Mouse (Mus musculus) hindbrain, embryonic 16.5 days (tissue): ENCODE measurements around the gene Dap3. TPM values are rescaled to one million over a fixed set of nuclear protein-coding genes. Genes with fewer than 3 reads are reported as not detected.
"Not testable (repeated sequence)": the region's sequence is repeated elsewhere in the genome, so short reads cannot be mapped to it uniquely, and the experiment has no call there.

Experiments used
- ATAC-seq: fragments of 200-750 bp; cut with Nextera tagmentation; 2 replicates; pipeline ENCODE4 v1.8.0; 2017; ENCODE audit warnings: moderate TSS enrichment, moderate library complexity
- H3K27ac ChIP-seq: fragments of 300-500 bp; sonication (generic); 2 replicates; pipeline ENCODE4 v1.5.1; 2014; ENCODE audit warnings: low read depth, mild to moderate bottlenecking, control low read depth, low read length, moderate library complexity
- H3K27me3 ChIP-seq: fragments of 300-500 bp; sonication (generic); replicated peaks from 2 replicates; pipeline ENCODE4 v1.6.1; 2014; ENCODE audit warnings: low read length; ENCODE audit not compliant: control insufficient read depth, insufficient read depth
- H3K36me3 ChIP-seq: fragments of 300-500 bp; sonication (generic); 2 replicates; pipeline ENCODE4 v1.6.1; 2014; ENCODE audit warnings: mild to moderate bottlenecking, low read length, moderate library complexity, mixed read lengths; ENCODE audit not compliant: control insufficient read depth, insufficient read depth
- H3K4me1 ChIP-seq: fragments of 300-500 bp; sonication (generic); 2 replicates; pipeline ENCODE4 v1.6.1; 2014; ENCODE audit warnings: low read depth, low read length; ENCODE audit not compliant: control insufficient read depth, insufficient read depth
- H3K4me2 ChIP-seq: fragments of 300-500 bp; sonication (generic); 2 replicates; pipeline ENCODE4 v1.6.1; 2014; ENCODE audit warnings: mild to moderate bottlenecking, low read length, control low read depth, moderate library complexity
- H3K4me3 ChIP-seq: fragments of 300-500 bp; sonication (generic); 2 replicates; pipeline ENCODE4 v1.5.1; 2014; ENCODE audit warnings: mild to moderate bottlenecking, low read length, control low read depth, moderate library complexity
- H3K9ac ChIP-seq: fragments of 300-500 bp; sonication (generic); 2 replicates; pipeline ENCODE4 v1.6.1; 2014; ENCODE audit warnings: low read depth, mild to moderate bottlenecking, control low read depth, low read length, moderate library complexity
- H3K9me3 ChIP-seq: fragments of 300-500 bp; sonication (generic); 2 replicates; pipeline ENCODE4 v1.6.1; 2014; ENCODE audit warnings: mild to moderate bottlenecking, low read length, moderate library complexity; ENCODE audit not compliant: control insufficient read depth
- WGBS: fragments of 180-500 bp; shearing (Covaris S2); extraction: QIAGEN DNeasy Blood & Tissue Kit; methylation state at CpG from one replicate; pipeline ENCODE4 v1.1.7; 2014; 5-methylcytosine and 5-hydroxymethylcytosine counted together
- polyA plus RNA-seq: library from polyadenylated mRNA; unstranded; fragments of >200 nt; fragmentation: Nextera tagmentation; extraction: Ambion mirVana; gene quantifications from 2 replicates; pipeline ENCODE4 v1.2.1, GENCODE M21; 2015

The Dap3 gene
- polyA plus RNA-seq, 1 experiment from 2014 or later = 127 TPM

DNA sequence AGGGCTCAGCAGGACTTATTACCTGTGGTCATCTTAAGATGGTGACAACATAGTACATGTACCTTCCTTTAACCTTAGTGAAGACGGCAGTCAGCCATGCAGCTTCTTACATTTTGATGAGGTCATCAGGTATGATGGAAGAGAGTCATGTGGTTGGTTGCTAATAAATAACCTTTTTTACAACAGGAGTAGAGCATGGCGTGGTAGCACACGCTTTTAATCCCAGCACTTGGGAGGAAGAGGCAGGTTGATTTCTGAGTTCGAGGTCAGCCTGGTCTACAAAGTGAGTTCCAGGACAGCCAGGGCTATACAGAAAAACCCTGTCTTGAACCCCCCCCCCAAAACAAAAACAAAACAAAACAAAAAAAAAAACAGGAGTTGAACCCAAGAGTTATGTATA lies 68.4 kb downstream of the Dap3 start:
- WGBS = over 99% methylated on average over 4 of the region's 4 CpGs
- H3K4me2 ChIP-seq, ATAC-seq, H3K9ac ChIP-seq, H3K27ac ChIP-seq, H3K36me3 ChIP-seq, H3K4me3 ChIP-seq, H3K27me3 ChIP-seq, H3K4me1 ChIP-seq, H3K9me3 ChIP-seq: not testable (repeated sequence)

Other genes starting within 250 kb of the Dap3 start
- 72.2 and 72.6 TPM in 2 replicates for gene Rit1, start 234.3 kb downstream of the Dap3 start, polyA plus RNA-seq
- 249 and 257 TPM in 2 replicates for gene Syt11, start 176.0 kb downstream of the Dap3 start, polyA plus RNA-seq
- 11.2 and 12.1 TPM in 2 replicates for gene Gon4l, start 116.0 kb downstream of the Dap3 start, polyA plus RNA-seq
- gene Msto1, start 37.2 kb downstream of the Dap3 start, polyA plus RNA-seq = 53.9 and 55.3 TPM in 2 replicates
- gene Ash1l, start 559 bp downstream of the Dap3 start, polyA plus RNA-seq = 17.4 and 18.2 TPM in 2 replicates
- 101 and 112 TPM in 2 replicates for gene Rusc1, start 142.1 kb upstream of the Dap3 start, polyA plus RNA-seq
- not detected in 2 replicates for gene Gm43738, start 149.9 kb upstream of the Dap3 start, polyA plus RNA-seq
- 511 and 525 TPM in 2 replicates for gene Fdps, start 150.8 kb upstream of the Dap3 start, polyA plus RNA-seq
- gene Pklr, start 185.0 kb upstream of the Dap3 start, polyA plus RNA-seq = 0.10 and 0.11 TPM in 2 replicates
- 58.1 and 58.4 TPM in 2 replicates for gene Hcn3, start 209.0 kb upstream of the Dap3 start, polyA plus RNA-seq
- 17.3 and 18.8 TPM in 2 replicates for gene Clk2, start 213.6 kb upstream of the Dap3 start, polyA plus RNA-seq
- 166 and 172 TPM in 2 replicates for gene Scamp3, start 226.3 kb upstream of the Dap3 start, polyA plus RNA-seq
- 35.4 and 40.8 TPM in 2 replicates for gene Fam189b, start 232.0 kb upstream of the Dap3 start, polyA plus RNA-seq